Mouse (Mus musculus) brain, embryonic 14.5 days (tissue): ENCODE data around the gene Tcf12.

Experiments used
- CTCF ChIP-seq: fragments of 200-500 bp; IDR thresholded peaks from 2 replicates; pipeline ENCODE4 v1.5.1; 2012; ENCODE audit warnings: inconsistent platforms, mild to moderate bottlenecking, moderate library complexity, borderline replicate concordance; ENCODE audit not compliant: insufficient read depth, insufficient read length; ENCODE audit errors: extremely low read depth
- POLR2A ChIP-seq: fragments of 200-500 bp; IDR thresholded peaks from 2 replicates; pipeline ENCODE4 v1.6.1; 2012; ENCODE audit warnings: mild to moderate bottlenecking, inconsistent platforms, borderline replicate concordance; ENCODE audit not compliant: poor library complexity, insufficient read depth, insufficient read length, severe bottlenecking; ENCODE audit errors: extremely low read depth

DNA sequence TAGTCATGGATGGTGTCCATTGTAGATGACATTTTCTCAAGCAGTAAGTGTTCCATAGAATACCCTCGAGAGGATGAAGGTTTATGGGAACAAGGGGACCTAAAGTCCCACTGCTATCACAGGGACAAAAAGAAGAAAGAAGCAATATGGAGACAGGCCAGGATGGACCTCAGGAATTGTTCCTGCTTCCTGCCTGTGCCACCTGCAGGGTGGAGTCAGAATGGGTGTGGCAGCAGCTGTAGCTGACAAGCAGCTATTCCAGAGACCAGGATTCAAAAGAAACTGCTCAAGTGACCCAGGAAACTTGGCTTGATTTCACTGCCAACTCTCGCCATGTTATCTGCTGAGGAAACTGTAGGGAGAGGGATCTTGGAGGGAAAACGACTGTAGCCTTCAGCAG is 298.1 kb downstream of the Tcf12 start:
- TF ChIP-seq POLR2A (no peak), CTCF (no peak)
